Mouse (Mus musculus): Measurements from ENCODE around the gene Ifitm10.

GRCm38 (mm10) chr7:142413285-142413684, 39.7 kb upstream of the Ifitm10 start:
- TF ChIP-seq CTCF (IDR thresholded peaks at IDR 0.05) (no peak), EP300 (IDR thresholded peaks at IDR 0.05) (no peak)

Data from lung, postnatal 0 days (tissue).